Mouse (Mus musculus) heart, embryonic 16.5 days (tissue): ENCODE data around the gene Scn1b. TPM values are rescaled to one million over a fixed set of nuclear protein-coding genes. Genes with fewer than 3 reads are reported as not detected.
A peak's percentile ranks its signal among the peaks of the same experiment; 100 is the strongest.

Source experiments
- ATAC-seq: fragments of 200-750 bp; cut with Nextera tagmentation; replicated peaks from 2 replicates; pipeline ENCODE4 v1.8.0; 2017; ENCODE audit warnings: moderate number of reproducible peaks; ENCODE audit not compliant: insufficient read depth, low FRiP score; ENCODE audit errors: extremely low read depth
- H3K27ac ChIP-seq: fragments of 300-500 bp; sonication (generic); 2 replicates; pipeline ENCODE4 v1.5.1; 2014; ENCODE audit warnings: mild to moderate bottlenecking, low read length, control low read depth, moderate library complexity
- H3K27me3 ChIP-seq: fragments of 300-500 bp; sonication (generic); 2 replicates; pipeline ENCODE4 v1.6.1; 2014; ENCODE audit warnings: low read length, mixed read lengths; ENCODE audit not compliant: control insufficient read depth, insufficient read depth
- H3K36me3 ChIP-seq: fragments of 300-500 bp; sonication (generic); 2 replicates; pipeline ENCODE4 v1.6.1; 2014; ENCODE audit not compliant: control insufficient read depth, insufficient read depth
- H3K4me1 ChIP-seq: fragments of 300-500 bp; sonication (generic); 2 replicates; pipeline ENCODE4 v1.6.1; 2014; ENCODE audit warnings: low read length, mixed read lengths; ENCODE audit not compliant: control insufficient read depth, insufficient read depth
- H3K4me2 ChIP-seq: fragments of 300-500 bp; sonication (generic); 2 replicates; pipeline ENCODE4 v1.6.1; 2014; ENCODE audit warnings: low read depth, mild to moderate bottlenecking, control low read depth, low read length
- H3K4me3 ChIP-seq: fragments of 300-500 bp; sonication (generic); 2 replicates; pipeline ENCODE4 v1.5.1; 2014; ENCODE audit warnings: mild to moderate bottlenecking, control low read depth, low read length
- H3K9ac ChIP-seq: fragments of 300-500 bp; sonication (generic); 2 replicates; pipeline ENCODE4 v1.6.1; 2014; ENCODE audit warnings: low read length, control low read depth
- H3K9me3 ChIP-seq: fragments of 300-500 bp; sonication (generic); replicated peaks from 2 replicates; pipeline ENCODE4 v1.6.1; 2016; ENCODE audit warnings: low read length; ENCODE audit not compliant: control insufficient read depth
- WGBS: fragments of 180-500 bp; shearing (Covaris S2); extraction: QIAGEN DNeasy Blood & Tissue Kit; methylation state at CpG from one replicate; pipeline ENCODE4 v1.1.7; 2014; 5-methylcytosine and 5-hydroxymethylcytosine counted together
- polyA plus RNA-seq: library from polyadenylated mRNA; unstranded; fragments of >200 nt; fragmentation: Nextera tagmentation; extraction: Ambion mirVana; gene quantifications from 2 replicates; pipeline ENCODE4 v1.2.1, GENCODE M21; 2015

The Scn1b gene
- polyA plus RNA-seq, 1 experiment from 2014 or later = 2.8 TPM

- no peak for ATAC-seq
- no peaks in the 10 kb centered on the region for H3K4me1 ChIP-seq
- H3K9me3 ChIP-seq = no peaks in the 10 kb centered on the region; the same call in 1 of the 2 replicates
- no peak overlapping the region for H3K9ac ChIP-seq
- H3K36me3 ChIP-seq = no peaks in the 10 kb centered on the region
- 30% methylated on average over 5 of the region's 5 CpGs for WGBS
- no peak overlapping the region for H3K4me2 ChIP-seq
- H3K27me3 ChIP-seq = no peaks in the 10 kb centered on the region
- H3K4me3 ChIP-seq = no peak overlapping the region
- H3K27ac ChIP-seq = no peak overlapping the region
These were observed 48.8 kb downstream of the Scn1b start for GRCm38 (mm10) chr7:31077885-31078445.

GRCm38 (mm10) chr7:31077470-31077869 lies 49.3 kb downstream of the Scn1b start:
- Histone ChIP-seq H3K4me2 (no peak overlapping the region), H3K9me3 (no peaks in the 10 kb centered on the region; the same call in 1 of the 2 replicates), H3K9ac (no peak overlapping the region), H3K27ac (no peak overlapping the region), H3K4me1 (no peaks in the 10 kb centered on the region), H3K4me3 (no peak overlapping the region), H3K36me3 (no peaks in the 10 kb centered on the region), H3K27me3 (no peaks in the 10 kb centered on the region)
- WGBS = 55% methylated on average over 6 of the region's 6 CpGs
- ATAC-seq = no peak

- H3K27ac ChIP-seq = no peak within 1 kb of the TSS
- H3K4me1 ChIP-seq = no peaks in the 10 kb centered on the region
- ATAC-seq = no peak
- H3K27me3 ChIP-seq = no peaks in the 10 kb centered on the region
- no peaks in the 10 kb centered on the region; the same call in 1 of the 2 replicates for H3K9me3 ChIP-seq
- H3K4me3 ChIP-seq = no peak within 1 kb of the TSS
- 51% methylated on average over 5 of the region's 5 CpGs for WGBS
- no peaks in the 10 kb centered on the region for H3K36me3 ChIP-seq
- H3K4me2 ChIP-seq = peak within 1 kb of the TSS; percentile 10; the same call in 1 of the 2 replicates
- H3K9ac ChIP-seq = no peak within 1 kb of the TSS
These were observed 50.3 kb downstream of the Scn1b start, which contains the start of gene Fxyd3 for GRCm38 (mm10) chr7:31076492-31076891. Fxyd3 (minus strand) TSS chr7:31076704.

DNA sequence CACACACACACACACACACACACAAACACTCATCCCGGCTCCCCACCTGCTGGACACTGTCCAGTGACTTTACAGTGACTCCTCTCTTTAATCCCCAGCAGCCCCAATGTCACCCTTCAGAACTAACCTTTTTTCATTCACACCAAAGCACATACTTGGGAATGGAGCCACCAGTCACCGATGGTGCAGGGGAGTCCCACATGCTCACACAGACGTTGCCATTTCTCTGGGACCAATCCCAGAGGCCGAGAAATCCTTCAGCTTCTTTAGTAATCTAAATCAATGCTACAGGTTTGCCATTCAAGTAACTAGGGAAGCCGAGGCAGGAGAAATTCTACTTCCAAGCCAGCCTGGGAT lies 52.1 kb downstream of the Scn1b start:
- no peak overlapping the region for H3K27ac ChIP-seq
- no peak overlapping the region for H3K9ac ChIP-seq
- H3K27me3 ChIP-seq = no peaks in the 10 kb centered on the region
- no peak for ATAC-seq
- no peaks in the 10 kb centered on the region for H3K4me1 ChIP-seq
- no peaks in the 10 kb centered on the region for H3K36me3 ChIP-seq
- H3K4me2 ChIP-seq = no peak overlapping the region
- no peak overlapping the region for H3K4me3 ChIP-seq
- WGBS = 71% methylated on average over 5 of the region's 5 CpGs
- no peaks in the 10 kb centered on the region for H3K9me3 ChIP-seq

DNA sequence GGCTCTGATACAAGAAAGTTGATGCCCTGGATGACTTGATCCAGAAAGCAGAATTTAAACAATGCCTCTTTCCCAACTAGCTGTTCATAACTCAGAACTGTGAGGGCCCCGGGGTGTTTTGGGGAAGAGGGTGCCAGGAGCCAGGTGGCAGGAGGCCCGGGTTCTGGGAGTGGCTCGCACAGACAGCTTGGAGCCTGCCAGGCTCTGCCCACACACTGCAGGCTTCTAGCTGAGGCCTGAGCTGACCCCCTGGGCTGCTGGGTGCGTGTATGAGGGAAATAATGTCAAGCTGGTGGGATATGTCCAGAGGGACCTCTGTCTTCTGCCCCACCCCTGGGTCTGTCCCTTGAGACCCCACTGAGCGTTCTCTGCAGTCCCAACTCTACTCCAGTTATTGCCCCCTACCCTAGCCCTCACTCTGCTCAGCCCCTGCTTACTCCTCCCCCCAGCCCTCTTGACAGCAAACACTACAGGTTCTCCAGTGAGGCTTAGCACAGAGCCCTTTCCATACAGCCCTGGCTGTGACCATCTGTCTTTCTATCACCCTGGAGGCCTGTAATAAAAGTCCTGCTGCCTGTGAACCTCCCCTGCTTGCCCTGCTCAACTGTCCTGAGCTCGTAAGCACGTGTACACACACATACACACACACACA lies 52.6 kb downstream of the Scn1b start:
- H3K9me3 ChIP-seq = no peaks in the 10 kb centered on the region
- no peak overlapping the region for H3K4me3 ChIP-seq
- no peak overlapping the region for H3K4me2 ChIP-seq
- H3K9ac ChIP-seq = no peak overlapping the region
- no peaks in the 10 kb centered on the region for H3K4me1 ChIP-seq
- no peak for ATAC-seq
- H3K36me3 ChIP-seq = no peaks in the 10 kb centered on the region
- no peak overlapping the region for H3K27ac ChIP-seq
- H3K27me3 ChIP-seq = no peaks in the 10 kb centered on the region
- WGBS = 65% methylated on average over 7 of the region's 7 CpGs

DNA sequence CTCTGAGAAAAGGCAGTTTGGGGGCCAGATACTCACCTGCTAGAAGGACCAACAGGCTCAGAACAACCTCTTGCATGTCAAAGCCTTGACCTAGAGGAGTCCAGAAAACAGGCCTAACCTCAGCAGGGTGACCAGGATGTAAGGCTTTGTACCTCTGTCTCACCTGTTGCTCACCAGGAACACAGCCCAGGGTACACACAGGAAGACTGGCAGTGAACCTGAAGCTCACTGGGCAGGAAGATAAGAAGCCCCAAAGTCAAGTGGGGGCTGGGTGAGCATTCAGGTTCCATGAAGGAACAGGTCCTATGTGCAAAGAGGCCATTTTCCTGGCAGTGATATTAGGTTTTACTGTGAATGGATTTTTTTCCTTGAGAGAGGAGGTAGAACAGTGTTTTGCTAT lies 53.3 kb downstream of the Scn1b start:
- no peak for ATAC-seq
- Histone ChIP-seq H3K9ac (no peak overlapping the region), H3K4me1 (no peaks in the 10 kb centered on the region), H3K27ac (no peak overlapping the region), H3K27me3 (no peaks in the 10 kb centered on the region), H3K4me2 (no peak overlapping the region), H3K9me3 (no peaks in the 10 kb centered on the region), H3K36me3 (no peaks in the 10 kb centered on the region), H3K4me3 (no peak overlapping the region)

DNA sequence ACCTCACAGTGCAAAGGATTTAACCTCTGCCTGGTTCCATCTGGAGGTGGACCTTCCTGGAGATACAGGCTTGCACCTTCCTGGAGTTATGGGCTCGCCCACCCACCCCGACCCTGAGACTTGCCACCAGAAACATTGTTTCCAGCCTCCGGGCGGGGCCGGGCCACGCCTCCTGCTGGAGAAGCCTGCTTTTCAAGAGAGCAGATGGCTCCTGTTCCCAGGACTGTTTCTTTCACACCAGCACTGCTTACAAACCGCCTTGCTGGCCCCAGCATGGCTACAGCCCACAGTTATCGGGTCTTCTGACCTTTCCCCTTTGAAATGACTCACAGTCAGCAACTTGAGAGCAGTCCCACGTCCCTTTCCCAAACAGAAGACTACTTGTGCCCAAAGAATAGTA lies 54.5 kb downstream of the Scn1b start:
- Histone ChIP-seq H3K27ac (no peak overlapping the region), H3K4me1 (no peaks in the 10 kb centered on the region), H3K36me3 (no peaks in the 10 kb centered on the region), H3K4me3 (no peak overlapping the region), H3K9me3 (no peaks in the 10 kb centered on the region), H3K27me3 (no peaks in the 10 kb centered on the region), H3K9ac (no peak overlapping the region), H3K4me2 (no peak overlapping the region)
- ATAC-seq = no peak
- WGBS = 61% methylated on average over 9 of the region's 9 CpGs

DNA sequence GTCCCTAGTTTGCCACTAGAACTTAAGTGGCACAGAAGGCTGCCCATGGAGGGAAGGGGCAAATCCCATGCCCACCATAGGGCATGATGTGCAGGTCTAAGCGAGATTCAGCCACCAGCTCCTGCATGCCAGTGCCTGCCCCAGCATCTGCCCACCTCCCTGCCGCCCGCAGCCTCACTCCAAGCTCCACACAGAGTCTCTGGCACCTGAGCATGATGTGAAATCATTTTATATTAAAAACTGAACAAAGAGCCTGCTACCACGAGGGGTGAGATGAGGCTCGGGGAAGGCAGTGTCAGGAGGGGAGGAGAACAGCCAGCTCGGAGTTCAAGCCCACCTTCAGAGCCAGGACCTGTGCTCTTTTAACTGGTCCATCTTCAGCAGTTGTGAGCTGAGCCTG lies 56.5 kb downstream of the Scn1b start:
- Histone ChIP-seq H3K27me3 (no peaks in the 10 kb centered on the region), H3K4me1 (no peaks in the 10 kb centered on the region), H3K9ac (no peak overlapping the region), H3K4me2 (no peak overlapping the region), H3K36me3 (no peaks in the 10 kb centered on the region), H3K9me3 (no peaks in the 10 kb centered on the region), H3K4me3 (no peak overlapping the region), H3K27ac (no peak overlapping the region)
- 77% methylated on average over 6 of the region's 6 CpGs for WGBS
- ATAC-seq = no peak

DNA sequence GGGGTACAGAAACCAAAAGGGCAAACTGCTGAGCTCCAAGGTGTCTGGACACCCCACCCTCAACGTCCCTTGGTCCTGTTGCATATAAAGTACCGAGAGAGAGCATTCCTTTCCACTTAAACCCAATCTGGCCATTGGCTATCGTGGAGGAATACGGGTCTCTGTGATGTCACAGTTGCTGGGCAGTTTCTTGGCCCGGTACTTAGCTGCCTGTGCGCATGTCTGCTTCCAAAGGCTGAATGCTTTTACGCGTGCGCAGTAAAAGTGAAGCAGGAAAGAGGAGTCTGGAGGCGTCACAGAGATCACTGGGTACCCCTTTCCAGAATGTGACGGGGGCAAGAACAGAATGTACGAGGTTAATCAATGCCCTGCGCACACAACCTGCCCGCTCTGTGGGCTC lies 57.3 kb downstream of the Scn1b start:
- H3K36me3 ChIP-seq = no peaks in the 10 kb centered on the region
- H3K9ac ChIP-seq = no peak overlapping the region
- H3K27ac ChIP-seq = no peak overlapping the region
- no peaks in the 10 kb centered on the region for H3K27me3 ChIP-seq
- no peak overlapping the region for H3K4me3 ChIP-seq
- no peak for ATAC-seq
- H3K4me2 ChIP-seq = no peak overlapping the region
- WGBS = 84% methylated on average over 14 of the region's 14 CpGs
- H3K9me3 ChIP-seq = no peaks in the 10 kb centered on the region
- no peaks in the 10 kb centered on the region for H3K4me1 ChIP-seq
